Mouse (Mus musculus) heart, postnatal 0 days (tissue): ENCODE measurements at regions not wholly inside any gene's neighbourhood (a gene's known extent, or its start where the extent isn't known, plus 50 kb on each side); places are given as distances from the start of the nearest gene placed in this dataset.

Experiments used
- ATAC-seq: fragments of 200-750 bp; cut with Nextera tagmentation; 2 replicates; pipeline ENCODE4 v1.8.0; 2017; ENCODE audit warnings: low read depth, moderate number of reproducible peaks, moderate library complexity; ENCODE audit not compliant: insufficient read depth
- DNase-seq: peaks from one replicate; pipeline ENCODE4 v3.0.0-alpha.2; 2016; ENCODE audit warnings: low spot score
- H3K27ac ChIP-seq: fragments of 300-500 bp; sonication (generic); 2 replicates; pipeline ENCODE4 v1.5.1; 2014; ENCODE audit warnings: low read depth, mild to moderate bottlenecking
- H3K27me3 ChIP-seq: fragments of 300-500 bp; sonication (generic); 2 replicates; pipeline ENCODE4 v1.6.1; 2014; ENCODE audit warnings: low read length, mixed read lengths; ENCODE audit not compliant: control insufficient read depth, insufficient read depth
- H3K36me3 ChIP-seq: fragments of 300-500 bp; sonication (generic); replicated peaks from 2 replicates; pipeline ENCODE4 v1.6.1; 2014; ENCODE audit warnings: low read length, mixed read lengths; ENCODE audit not compliant: control insufficient read depth, insufficient read depth
- H3K4me1 ChIP-seq: fragments of 300-500 bp; sonication (generic); 2 replicates; pipeline ENCODE4 v1.6.1; 2014; ENCODE audit warnings: antibody characterized with exemption; ENCODE audit not compliant: control insufficient read depth, insufficient read depth
- H3K4me2 ChIP-seq: fragments of 300-500 bp; sonication (generic); 2 replicates; pipeline ENCODE4 v1.6.1; 2014; ENCODE audit warnings: low read depth, mild to moderate bottlenecking, low read length, moderate library complexity
- H3K4me3 ChIP-seq: fragments of 300-500 bp; sonication (generic); 2 replicates; pipeline ENCODE4 v1.5.1; 2014; ENCODE audit warnings: low read depth, low read length
- H3K9ac ChIP-seq: fragments of 300-500 bp; sonication (generic); replicated peaks from 2 replicates; pipeline ENCODE4 v1.6.1; 2014; ENCODE audit warnings: low read depth, low read length, mixed read lengths
- H3K9me3 ChIP-seq: fragments of 300-500 bp; sonication (generic); replicated peaks from 2 replicates; pipeline ENCODE4 v1.6.1; 2016; ENCODE audit warnings: low read length; ENCODE audit not compliant: control insufficient read depth
- CTCF ChIP-seq: IDR thresholded peaks from 2 replicates; pipeline ENCODE4 v1.5.1; 2016; ENCODE audit warnings: antibody characterized with exemption, control low read depth, low read depth
- EP300 ChIP-seq: IDR thresholded peaks from 2 replicates; pipeline ENCODE4 v1.6.1; 2016; ENCODE audit warnings: antibody characterized with exemption, low read depth
- whole genome bisulfite sequencing: fragments of 180-500 bp; shearing (Covaris S2); extraction: QIAGEN DNeasy Blood & Tissue Kit; methylation state at CpG from one replicate; pipeline ENCODE4 v1.1.7; 2014; 5-methylcytosine and 5-hydroxymethylcytosine counted together

- ATAC-seq, result no peak
- TF ChIP-seq CTCF (no peak), EP300 (no peak)
- no peaks in the 10 kb centered on the region for H3K27me3 ChIP-seq
- H3K4me3 ChIP-seq, result no peak overlapping the region
- no peaks in the 10 kb centered on the region for H3K9me3 ChIP-seq
- no peaks in the 10 kb centered on the region for H3K36me3 ChIP-seq
- no peak overlapping the region for H3K4me2 ChIP-seq
- H3K9ac ChIP-seq, result no peak overlapping the region
- no peaks in the 10 kb centered on the region for H3K4me1 ChIP-seq
- DNase-seq, result no peak
- WGBS, result 47% methylated on average over 4 of the region's 4 CpGs
- H3K27ac ChIP-seq, result no peak overlapping the region
These were observed 191.6 kb downstream of the Rfpl4b start for GRCm38 (mm10) chr10:38629907-38630505.

- no peak for DNase-seq
- Histone ChIP-seq H3K27me3 (no peaks in the 10 kb centered on the region), H3K4me2 (no peak overlapping the region), H3K36me3 (no peaks in the 10 kb centered on the region), H3K4me3 (no peak overlapping the region), H3K27ac (no peak overlapping the region), H3K9me3 (no peaks in the 10 kb centered on the region), H3K4me1 (no peaks in the 10 kb centered on the region), H3K9ac (no peak overlapping the region)
- WGBS, result 85% methylated on average over 1 of the region's 1 CpGs
- TF ChIP-seq CTCF (no peak), EP300 (no peak)
- ATAC-seq, result no peak
These were observed 198.2 kb downstream of the Rfpl4b start for GRCm38 (mm10) chr10:38623399-38623798.

- H3K9me3 ChIP-seq, result no peaks in the 10 kb centered on the region
- H3K27me3 ChIP-seq, result no peaks in the 10 kb centered on the region
- H3K9ac ChIP-seq, result no peak overlapping the region
- H3K4me1 ChIP-seq, result no peaks in the 10 kb centered on the region
- DNase-seq (no peak), ATAC-seq (no peak)
- WGBS, result 62% methylated on average over 5 of the region's 5 CpGs
- H3K4me3 ChIP-seq, result no peak overlapping the region
- TF ChIP-seq EP300, result no peak
- no peak for TF ChIP-seq CTCF
- no peak overlapping the region for H3K27ac ChIP-seq
- H3K36me3 ChIP-seq, result no peaks in the 10 kb centered on the region
- no peak overlapping the region for H3K4me2 ChIP-seq
These were observed 211.7 kb downstream of the Rfpl4b start for GRCm38 (mm10) chr10:38609606-38610510.

- Histone ChIP-seq H3K4me3 (no peak overlapping the region), H3K36me3 (no peaks in the 10 kb centered on the region), H3K27ac (no peak overlapping the region), H3K9me3 (no peaks in the 10 kb centered on the region), H3K27me3 (no peaks in the 10 kb centered on the region), H3K4me2 (no peak overlapping the region), H3K9ac (no peak overlapping the region), H3K4me1 (no peaks in the 10 kb centered on the region)
- 79% methylated on average over 2 of the region's 2 CpGs for WGBS
- TF ChIP-seq CTCF (no peak), EP300 (no peak)
- DNase-seq, result no peak
- no peak for ATAC-seq
These were observed 235.5 kb downstream of the Rfpl4b start for GRCm38 (mm10) chr10:38586061-38586460.

- no peak overlapping the region for H3K4me3 ChIP-seq
- H3K4me2 ChIP-seq, result no peak overlapping the region
- no peaks in the 10 kb centered on the region for H3K4me1 ChIP-seq
- WGBS, result 80% methylated on average over 1 of the region's 1 CpGs
- no peaks in the 10 kb centered on the region for H3K27me3 ChIP-seq
- no peak for DNase-seq
- TF ChIP-seq EP300 (no peak), CTCF (no peak)
- no peaks in the 10 kb centered on the region for H3K36me3 ChIP-seq
- no peaks in the 10 kb centered on the region for H3K9me3 ChIP-seq
- ATAC-seq, result no peak
- H3K27ac ChIP-seq, result no peak overlapping the region
- H3K9ac ChIP-seq, result no peak overlapping the region
These were observed 245.9 kb downstream of the Rfpl4b start for GRCm38 (mm10) chr10:38575726-38576125.
